Mouse (Mus musculus): ENCODE data around the gene 1700028J19Rik.

- no peak for TF ChIP-seq CTCF (IDR thresholded peaks at IDR 0.05)
- TF ChIP-seq EP300 (IDR thresholded peaks at IDR 0.05): no peak
These were observed 44.9 kb upstream of the 1700028J19Rik start for GRCm38 (mm10) chr7:44291418-44291817.
